Mouse (Mus musculus) liver, embryonic 12.5 days (tissue): ENCODE measurements at regions not wholly inside any gene's neighbourhood (a gene's known extent, or its start where the extent isn't known, plus 50 kb on each side); places are given as distances from the start of the nearest gene placed in this dataset.

Source experiments
- ATAC-seq: fragments of 200-750 bp; cut with Nextera tagmentation; 2 replicates; pipeline ENCODE4 v1.8.0; 2017; ENCODE audit warnings: moderate number of reproducible peaks, mild to moderate bottlenecking, moderate library complexity
- H3K27ac ChIP-seq: fragments of 300-500 bp; sonication (generic); 2 replicates; pipeline ENCODE4 v1.5.1; 2016; ENCODE audit warnings: mild to moderate bottlenecking
- H3K27me3 ChIP-seq: fragments of 300-500 bp; sonication (generic); replicated peaks from 2 replicates; pipeline ENCODE4 v1.6.1; 2016; ENCODE audit warnings: mild to moderate bottlenecking, moderate library complexity
- H3K36me3 ChIP-seq: fragments of 300-500 bp; sonication (generic); 2 replicates; pipeline ENCODE4 v1.6.1; 2016; ENCODE audit warnings: mild to moderate bottlenecking, moderate library complexity
- H3K4me1 ChIP-seq: fragments of 300-500 bp; sonication (generic); 2 replicates; pipeline ENCODE4 v1.6.1; 2016
- H3K4me2 ChIP-seq: fragments of 300-500 bp; sonication (generic); 2 replicates; pipeline ENCODE4 v1.6.1; 2016; ENCODE audit warnings: mild to moderate bottlenecking, moderate library complexity
- H3K4me3 ChIP-seq: fragments of 300-500 bp; sonication (generic); 2 replicates; pipeline ENCODE4 v1.5.1; 2016; ENCODE audit warnings: mild to moderate bottlenecking, moderate library complexity
- H3K9ac ChIP-seq: fragments of 300-500 bp; sonication (generic); 2 replicates; pipeline ENCODE4 v1.6.1; 2016; ENCODE audit warnings: mild to moderate bottlenecking, moderate library complexity
- H3K9me3 ChIP-seq: fragments of 300-500 bp; sonication (generic); replicated peaks from 2 replicates; pipeline ENCODE4 v1.6.1; 2016; ENCODE audit warnings: mild to moderate bottlenecking, moderate library complexity
- WGBS: fragments of 180-500 bp; shearing (Covaris S2); methylation state at CpG from one replicate; pipeline ENCODE4 v1.1.7; 2016; ENCODE audit not compliant: insufficient replicate concordance; 5-methylcytosine and 5-hydroxymethylcytosine counted together

- Histone ChIP-seq H3K9me3 (no peaks in the 10 kb centered on the region), H3K4me1 (peaks cover 39% of the 10 kb centered on the region), H3K27ac (no peak overlapping the region), H3K9ac (no peak overlapping the region), H3K36me3 (no peaks in the 10 kb centered on the region), H3K27me3 (no peaks in the 10 kb centered on the region), H3K4me2 (no peak overlapping the region), H3K4me3 (no peak overlapping the region)
- ATAC-seq: no peak
- 43% methylated on average over 3 of the region's 3 CpGs for WGBS
Measured at GRCm38 (mm10) chr7:67444523-67444942, 71.9 kb upstream of the Mef2a start.

DNA sequence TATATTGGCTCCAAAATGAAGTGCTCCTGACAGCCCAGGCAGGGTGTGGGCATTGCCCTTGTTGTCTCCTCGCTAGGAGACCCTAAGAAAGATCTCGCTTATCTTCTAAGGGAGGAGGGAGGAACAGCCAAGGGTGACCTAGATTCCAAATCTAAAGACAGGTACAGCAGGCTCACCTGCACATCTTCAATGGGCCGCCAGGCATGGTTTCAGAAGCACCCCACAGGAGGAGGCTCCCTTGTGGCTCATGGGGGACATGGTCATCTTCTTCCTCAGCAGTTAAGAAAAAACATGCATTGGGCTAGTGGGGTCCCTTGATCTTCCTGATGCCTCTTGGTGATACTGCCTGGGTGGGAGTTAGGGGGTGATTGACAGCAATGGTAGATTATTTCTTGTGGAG lies 71.0 kb upstream of the Mef2a start:
- WGBS: 67% methylated on average over 3 of the region's 3 CpGs
- H3K27ac ChIP-seq: no peak overlapping the region
- no peak for ATAC-seq
- H3K9me3 ChIP-seq: no peaks in the 10 kb centered on the region
- H3K4me1 ChIP-seq: peaks cover 39% of the 10 kb centered on the region
- no peak overlapping the region for H3K4me3 ChIP-seq
- H3K27me3 ChIP-seq: no peaks in the 10 kb centered on the region
- no peak overlapping the region for H3K4me2 ChIP-seq
- H3K36me3 ChIP-seq: no peaks in the 10 kb centered on the region
- H3K9ac ChIP-seq: no peak overlapping the region

DNA sequence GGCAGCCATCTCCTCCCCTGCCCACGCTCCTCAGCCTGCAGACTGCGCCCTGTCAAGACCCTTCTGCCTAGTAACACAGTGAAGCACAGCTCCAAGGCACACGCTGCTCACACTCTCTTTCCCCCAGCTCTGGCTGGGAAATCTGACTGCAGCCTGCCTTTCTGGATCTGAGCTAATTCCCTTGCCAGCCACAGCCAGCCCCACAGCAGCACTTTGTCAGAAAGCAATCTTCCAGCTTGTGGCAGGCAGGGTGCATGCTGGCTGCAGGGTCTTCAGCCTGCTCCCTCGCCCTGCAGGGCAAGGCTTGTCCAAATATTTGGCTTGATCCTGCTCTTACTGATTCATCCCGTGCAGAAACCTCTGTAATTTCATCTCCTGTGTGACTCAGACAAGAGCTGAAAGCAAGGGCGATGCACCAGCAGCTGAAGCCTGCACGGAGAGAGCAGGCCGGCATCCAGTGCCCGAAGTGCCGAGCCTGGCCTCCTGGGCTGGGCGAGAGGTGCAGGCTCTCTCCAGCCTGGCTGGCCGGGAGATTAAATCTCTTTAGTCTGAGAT lies 70.4 kb upstream of the Mef2a start:
- no peak for ATAC-seq
- no peak overlapping the region for H3K4me2 ChIP-seq
- H3K36me3 ChIP-seq: no peaks in the 10 kb centered on the region
- peaks cover 39% of the 10 kb centered on the region for H3K4me1 ChIP-seq
- H3K9me3 ChIP-seq: no peaks in the 10 kb centered on the region
- no peak overlapping the region for H3K27ac ChIP-seq
- no peak overlapping the region for H3K9ac ChIP-seq
- WGBS: 48% methylated on average over 12 of the region's 12 CpGs
- H3K4me3 ChIP-seq: no peak overlapping the region
- H3K27me3 ChIP-seq: no peaks in the 10 kb centered on the region

DNA sequence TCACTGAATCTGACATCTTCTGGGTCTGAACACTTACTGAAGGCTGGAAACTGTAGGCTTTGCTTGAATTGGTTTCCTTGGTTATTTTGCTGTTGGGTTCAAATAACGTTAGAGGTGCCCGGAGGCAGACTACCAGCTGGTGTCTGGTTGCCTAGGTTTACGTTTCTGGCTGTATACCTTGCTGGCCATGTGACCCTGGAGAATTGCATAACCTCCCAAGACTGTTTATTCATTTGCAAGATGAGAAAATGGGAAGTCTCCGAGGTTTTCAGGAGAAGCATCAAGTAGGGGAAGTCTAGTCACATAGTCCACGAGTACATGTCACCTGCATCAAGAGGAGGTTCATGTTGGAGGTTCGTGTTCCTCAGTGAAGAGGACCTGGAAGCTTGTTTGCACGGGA lies 69.6 kb upstream of the Mef2a start:
- Histone ChIP-seq H3K27ac (no peak overlapping the region), H3K27me3 (no peaks in the 10 kb centered on the region), H3K4me1 (peaks cover 43% of the 10 kb centered on the region), H3K9ac (no peak overlapping the region), H3K4me3 (no peak overlapping the region), H3K4me2 (no peak overlapping the region), H3K36me3 (no peaks in the 10 kb centered on the region), H3K9me3 (no peaks in the 10 kb centered on the region)
- WGBS: 44% methylated on average over 7 of the region's 7 CpGs
- no peak for ATAC-seq

- H3K4me1 ChIP-seq: peaks cover 41% of the 10 kb centered on the region
- no peak overlapping the region for H3K27ac ChIP-seq
- ATAC-seq: no peak
- H3K4me2 ChIP-seq: no peak overlapping the region
- no peaks in the 10 kb centered on the region for H3K27me3 ChIP-seq
- H3K4me3 ChIP-seq: no peak overlapping the region
- no peak overlapping the region for H3K9ac ChIP-seq
- 75% methylated on average over 8 of the region's 8 CpGs for WGBS
- no peaks in the 10 kb centered on the region for H3K36me3 ChIP-seq
- no peaks in the 10 kb centered on the region for H3K9me3 ChIP-seq
Measured at GRCm38 (mm10) chr7:67440806-67441205, 68.1 kb upstream of the Mef2a start.

DNA sequence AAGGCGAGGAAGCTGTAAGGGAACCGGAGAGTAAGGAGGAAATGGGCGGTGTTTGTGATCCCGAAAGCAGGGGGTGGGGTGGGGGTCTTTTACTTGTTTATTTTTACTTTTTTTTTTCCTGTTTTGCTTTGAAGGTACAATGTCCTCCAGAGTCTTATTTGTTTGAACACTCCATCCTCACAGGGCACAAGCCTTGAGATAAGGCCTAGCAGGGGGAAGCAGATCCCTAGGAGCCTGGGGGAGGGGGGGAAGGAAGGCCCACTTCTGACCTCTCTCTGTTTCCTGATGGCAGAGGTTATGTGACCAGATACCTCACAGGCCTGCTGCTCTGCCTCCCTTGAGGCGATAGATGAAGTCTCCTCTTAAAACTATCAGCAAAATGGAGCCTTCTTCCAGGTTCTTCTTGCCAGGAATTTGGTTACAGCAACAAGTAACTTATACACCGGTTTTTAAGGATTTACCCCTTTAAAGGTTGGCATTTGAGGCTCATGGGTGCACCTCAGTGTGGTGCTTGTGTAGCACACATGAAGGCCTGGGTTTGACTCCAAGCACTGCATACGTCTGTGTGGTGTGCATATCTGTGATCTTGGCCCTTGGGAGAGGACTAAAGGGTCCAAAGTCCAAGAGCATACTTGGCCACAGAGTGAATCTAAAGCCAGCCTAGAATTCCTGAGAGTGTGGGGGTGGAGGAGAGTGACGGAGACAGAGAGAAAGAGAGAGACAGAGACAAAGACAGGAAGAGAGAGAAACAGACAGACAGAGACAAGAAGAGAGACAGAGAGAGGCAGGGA lies 64.8 kb upstream of the Mef2a start:
- Histone ChIP-seq H3K36me3 (no peaks in the 10 kb centered on the region), H3K9me3 (no peaks in the 10 kb centered on the region), H3K4me2 (no peak overlapping the region), H3K4me3 (no peak overlapping the region), H3K9ac (no peak overlapping the region), H3K27ac (no peak overlapping the region), H3K27me3 (no peaks in the 10 kb centered on the region), H3K4me1 (peaks cover 12% of the 10 kb centered on the region)
- WGBS: 34% methylated on average over 8 of the region's 8 CpGs
- no peak for ATAC-seq

GRCm38 (mm10) chr7:67435643-67436339 lies 63.1 kb upstream of the Mef2a start:
- WGBS: 61% methylated on average over 11 of the region's 11 CpGs
- ATAC-seq: no peak
- H3K4me3 ChIP-seq: no peak overlapping the region
- H3K4me1 ChIP-seq: peaks cover 12% of the 10 kb centered on the region
- H3K27me3 ChIP-seq: no peaks in the 10 kb centered on the region
- H3K9ac ChIP-seq: no peak overlapping the region
- H3K36me3 ChIP-seq: no peaks in the 10 kb centered on the region
- H3K4me2 ChIP-seq: no peak overlapping the region
- H3K27ac ChIP-seq: no peak overlapping the region
- H3K9me3 ChIP-seq: no peaks in the 10 kb centered on the region

- Histone ChIP-seq H3K4me3 (no peak overlapping the region), H3K9me3 (no peaks in the 10 kb centered on the region), H3K4me2 (no peak overlapping the region), H3K36me3 (no peaks in the 10 kb centered on the region), H3K27me3 (no peaks in the 10 kb centered on the region), H3K4me1 (peaks cover 3% of the 10 kb centered on the region; the same call in 1 of the 2 replicates), H3K27ac (no peak overlapping the region), H3K9ac (no peak overlapping the region)
- ATAC-seq: no peak
- WGBS: 55% methylated on average over 7 of the region's 7 CpGs
Measured at GRCm38 (mm10) chr7:67430987-67431386, 58.3 kb upstream of the Mef2a start.

DNA sequence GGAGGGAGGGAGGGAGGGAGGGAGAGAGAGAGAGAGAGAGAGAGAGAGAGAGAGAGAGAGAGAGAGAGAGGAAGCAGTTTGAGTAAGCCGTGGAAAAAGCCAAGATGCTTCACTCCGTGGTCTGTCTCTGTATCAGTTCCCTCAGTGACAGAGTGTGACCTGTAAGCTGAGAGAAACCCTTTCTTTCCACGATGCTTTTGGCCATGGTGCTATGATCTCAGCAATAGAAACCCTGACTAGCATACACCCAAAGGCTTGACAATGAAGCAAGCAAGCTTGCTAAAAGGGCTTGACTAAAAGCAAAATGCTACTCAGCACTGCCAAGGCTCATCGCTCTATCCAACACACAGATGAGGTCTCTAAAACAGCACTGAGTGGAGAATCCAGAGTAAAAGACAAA lies 57.4 kb upstream of the Mef2a start:
- 0 out of 2 replicates have a peak, but pooled peaks cover 9% of the 10 kb centered on the region for H3K4me1 ChIP-seq
- no peak for ATAC-seq
- no peaks in the 10 kb centered on the region for H3K27me3 ChIP-seq
- H3K4me2 ChIP-seq: no peak overlapping the region
- H3K4me3 ChIP-seq: no peak overlapping the region
- 55% methylated on average over 4 of the region's 4 CpGs for WGBS
- no peaks in the 10 kb centered on the region for H3K36me3 ChIP-seq
- no peak overlapping the region for H3K9ac ChIP-seq
- H3K27ac ChIP-seq: no peak overlapping the region
- H3K9me3 ChIP-seq: no peaks in the 10 kb centered on the region

DNA sequence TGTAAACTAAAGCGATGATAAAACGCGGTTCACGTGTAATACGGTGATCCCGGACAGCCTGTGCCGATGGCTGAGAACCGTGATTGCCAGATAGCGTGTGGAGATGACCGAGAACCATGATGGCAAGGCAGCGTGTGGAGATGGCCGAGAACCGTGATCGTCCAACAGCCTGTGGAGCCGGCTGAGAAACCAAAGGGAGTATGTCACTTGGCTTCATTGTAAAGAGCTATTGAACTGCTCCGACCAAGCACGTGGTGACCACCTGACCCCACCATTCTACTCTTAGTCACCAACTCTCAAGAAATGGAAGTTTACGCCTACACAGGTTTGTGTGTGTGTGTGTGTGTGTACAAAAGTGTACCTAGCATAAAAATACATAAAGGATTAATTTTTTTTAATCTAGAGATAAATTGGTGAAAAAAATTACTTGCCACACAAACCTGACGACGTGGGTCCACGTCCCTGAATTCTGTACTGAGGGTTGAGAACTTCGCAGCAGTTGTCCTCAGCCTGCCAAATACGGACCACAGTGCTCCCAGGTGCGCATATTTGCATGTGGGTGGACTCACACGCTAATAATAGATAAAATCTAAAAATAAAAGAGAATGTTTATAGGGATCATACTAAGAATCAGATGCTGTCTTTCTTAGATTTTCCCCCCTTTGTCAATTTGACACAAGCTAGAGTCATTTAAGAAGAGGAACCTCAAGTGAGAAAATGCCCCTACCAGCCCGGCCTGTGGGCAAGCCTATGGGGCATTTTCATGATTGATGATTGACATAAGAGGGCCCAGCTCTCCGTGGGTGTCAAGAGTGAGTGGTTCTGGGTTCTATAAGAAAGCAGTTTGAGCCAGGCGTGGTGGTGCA lies 56.6 kb upstream of the Mef2a start:
- 0 out of 2 replicates have a peak, but pooled peaks cover 12% of the 10 kb centered on the region for H3K4me1 ChIP-seq
- no peak overlapping the region for H3K27ac ChIP-seq
- H3K4me2 ChIP-seq: no peak overlapping the region
- no peak overlapping the region for H3K9ac ChIP-seq
- no peaks in the 10 kb centered on the region for H3K27me3 ChIP-seq
- H3K36me3 ChIP-seq: no peaks in the 10 kb centered on the region
- H3K4me3 ChIP-seq: no peak overlapping the region
- ATAC-seq: no peak
- 83% methylated on average over 28 of the region's 28 CpGs for WGBS
- H3K9me3 ChIP-seq: no peaks in the 10 kb centered on the region

DNA sequence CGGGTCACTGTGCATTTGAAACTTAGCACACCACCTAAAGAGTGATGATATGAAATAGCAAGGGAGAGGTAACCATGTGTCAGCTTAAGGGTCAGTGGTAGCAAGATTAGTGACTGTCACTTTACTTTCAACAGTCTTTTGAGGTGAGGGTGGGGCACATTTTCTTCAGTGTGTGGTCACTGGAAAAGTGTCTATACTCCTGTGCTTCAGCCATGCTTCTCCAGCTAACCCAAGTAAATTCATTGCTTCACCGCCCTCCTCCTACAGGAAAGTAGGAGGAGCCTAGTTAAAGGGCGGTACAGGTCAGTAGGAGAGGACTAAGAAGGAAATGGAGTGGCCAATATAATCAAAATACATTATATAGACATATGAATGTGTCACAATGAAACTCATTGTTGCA lies 55.7 kb upstream of the Mef2a start:
- Histone ChIP-seq H3K27me3 (no peaks in the 10 kb centered on the region), H3K36me3 (no peaks in the 10 kb centered on the region), H3K27ac (no peak overlapping the region), H3K9me3 (no peaks in the 10 kb centered on the region), H3K4me1 (0 out of 2 replicates have a peak, but pooled peaks cover 12% of the 10 kb centered on the region), H3K4me3 (no peak overlapping the region), H3K4me2 (no peak overlapping the region), H3K9ac (no peak overlapping the region)
- WGBS: 66% methylated on average over 3 of the region's 3 CpGs
- no peak for ATAC-seq

DNA sequence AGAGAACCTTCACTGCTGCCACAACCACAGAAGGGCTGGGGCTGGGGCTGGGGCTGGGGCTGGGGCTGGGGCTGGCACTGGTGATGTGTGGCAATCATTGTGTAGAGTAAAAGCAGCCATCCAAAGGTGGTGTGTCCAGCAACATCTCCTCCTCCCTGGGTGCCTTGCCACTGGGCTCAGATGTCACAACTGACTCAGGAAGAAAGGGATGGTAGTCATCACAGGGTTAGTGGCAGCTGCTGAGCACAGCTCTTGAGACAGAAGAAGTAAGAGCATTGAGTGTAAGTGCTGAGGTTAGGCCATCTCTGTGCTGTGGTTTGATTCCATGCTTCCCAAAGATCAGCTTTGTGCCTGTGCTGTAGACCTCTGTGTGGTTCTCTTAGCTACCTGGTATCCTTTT lies 53.4 kb upstream of the Mef2a start:
- 0 out of 2 replicates have a peak, but pooled peaks cover 15% of the 10 kb centered on the region for H3K4me1 ChIP-seq
- H3K27me3 ChIP-seq: no peaks in the 10 kb centered on the region
- H3K36me3 ChIP-seq: no peaks in the 10 kb centered on the region
- H3K27ac ChIP-seq: no peak overlapping the region
- no peak overlapping the region for H3K9ac ChIP-seq
- H3K9me3 ChIP-seq: no peaks in the 10 kb centered on the region
- no peak for ATAC-seq
- H3K4me3 ChIP-seq: no peak overlapping the region
- no peak overlapping the region for H3K4me2 ChIP-seq
